Mouse (Mus musculus): ENCODE results near the gene Pir.

DNA sequence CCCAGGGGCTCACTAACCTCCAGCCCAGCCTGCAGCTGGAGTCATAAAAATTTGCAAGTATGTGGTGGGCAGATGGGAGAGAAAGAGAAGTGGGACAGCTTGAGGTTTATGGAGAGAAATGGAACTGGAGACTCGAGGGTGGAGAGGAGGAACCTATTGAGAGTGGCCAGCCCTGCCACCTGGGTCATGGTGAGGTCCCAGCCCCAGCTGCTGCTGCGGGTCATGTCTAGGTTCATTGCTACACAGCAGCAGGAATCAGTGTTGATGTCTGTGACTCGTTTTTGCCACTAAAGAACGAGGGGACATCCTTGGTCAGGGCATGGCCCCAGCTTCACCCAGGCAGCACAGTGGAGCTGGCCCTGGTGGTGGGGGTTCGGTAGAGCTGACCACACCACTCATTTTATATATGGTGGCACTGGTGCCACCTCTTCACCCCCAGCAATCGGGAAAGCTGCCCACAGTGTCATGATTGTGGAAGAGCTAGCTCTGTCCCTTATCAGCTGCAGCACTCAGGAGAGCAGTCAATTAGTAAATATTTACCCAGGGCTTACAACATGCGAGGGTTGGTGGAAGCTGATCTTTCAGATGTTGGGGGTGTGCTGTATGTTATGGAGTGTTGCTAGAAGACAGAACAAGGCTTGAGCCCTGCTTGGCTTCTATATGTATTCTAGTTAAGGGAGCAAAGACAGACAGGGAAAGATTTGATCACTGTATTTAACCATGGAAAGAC, 11.9 kb downstream of the Pir start:
- TF ChIP-seq GATA1 (IDR thresholded peaks at IDR 0.05; ENCODE audit: borderline replicate concordance, low read length) (no peak), FLI1 (IDR thresholded peaks at IDR 0.05; ENCODE audit: low read length) (no peak)
